Comparison of ENCODE assay signal across 30 mouse cellular contexts in genomic region chr1:162638535-162638934, GRCm38 (mm10). TPM values are rescaled to one million over a fixed set of nuclear protein-coding genes. Genes with fewer than 3 reads are reported as not detected.
DNase-seq lines count a peak whose midpoint lies in the region; ATAC-seq lines count a peak whose summit lies in the region.
"Had no signal": no experiment of that assay in that cellular context is flagged by ENCODE, and none has a peak within 500 bp of the region (broad histone marks: within the 10 kb centered on the region; RNA-seq: fewer than 3 reads in every experiment).

No protein-coding gene starts in this region.

- peak; percentile 52 for ATAC-seq in frontal cortex, adult (ENCODE audit: low TSS enrichment)
- ATAC-seq: activated CD4-positive, CD25-positive, alpha-beta regulatory T cell, adult 4 months; CD4-positive, CD25-positive, alpha-beta regulatory T cell, adult 4 months; forebrain, embryonic 14.5 days; forebrain, embryonic 16.5 days; Patski had no signal

- intact Hi-C loops in heart, postnatal 14 days (cut with DNase I), result no loop called here

- DNase-seq in frontal cortex, adult 2 months (ENCODE audit: extremely low spot score in 1 of 2, low spot score in 1 of 2), result no peak
- peak; percentile 72 for DNase-seq in heart, adult 11 months
- DNase-seq in heart, postnatal 14 days, result no peak
- DNase-seq in brain, adult 2 months (ENCODE audit: low read depth, low spot score), result peak; percentile 8
- DNase-seq: adrenal gland, adult 8-10 months; adrenal gland, postnatal 14 days; adrenal gland, postnatal 36 days; B cell, adult 2 months; cerebellum, adult 11 months; cerebellum, adult 18-20 months; cerebellum, adult 8-10 months; cerebellum, adult 9-11 months; cerebellum, postnatal 36 days; embryo, embryonic 11 days had no signal

RNA-seq across cellular contexts. Expression of gene Myoc, which starts 0.4 kb away (rescaled TPM):
- 9.8 and 11.9 TPM in 2 replicates for polyA plus RNA-seq in frontal cortex, adult 2 months (2012; rRNA removed)
- total RNA-seq in heart, postnatal 14 days (2021), result 1 to 10 TPM in 1 of 2 experiments, under 1 TPM in 1; 0.71 to 1.3 TPM
- total RNA-seq: CH12.LX; common myeloid progenitor, adult 5-6 weeks had no signal
- polyA plus RNA-seq: activated CD4-positive, CD25-positive, alpha-beta regulatory T cell, adult 4 months; CD4-positive, CD25-positive, alpha-beta regulatory T cell, adult 4 months; embryonic facial prominence, embryonic 13.5 days; erythroblast, embryonic 14.5 days; forebrain, embryonic 10.5 days; forebrain, embryonic 12.5 days; forebrain, embryonic 14.5 days; forebrain, embryonic 16.5 days; G1E; Patski had no signal

RNA-seq across cellular contexts. Expression of gene Myocos, which starts 19.5 kb away (rescaled TPM):
- polyA plus RNA-seq in frontal cortex, adult 2 months (2012; rRNA removed), result not detected in 2 replicates
- not detected for total RNA-seq in heart, postnatal 14 days (2021)
- total RNA-seq: adrenal gland, adult 18-20 months; adrenal gland, adult 8-10 months; adrenal gland, postnatal 14 days; adrenal gland, postnatal 36 days; CH12.LX; common myeloid progenitor, adult 5-6 weeks; G1E had no signal
- polyA plus RNA-seq: activated CD4-positive, CD25-positive, alpha-beta regulatory T cell, adult 4 months; CD4-positive, CD25-positive, alpha-beta regulatory T cell, adult 4 months; embryonic facial prominence, embryonic 11.5 days; embryonic facial prominence, embryonic 13.5 days; embryonic facial prominence, embryonic 15.5 days; erythroblast, embryonic 14.5 days; forebrain, embryonic 10.5 days; forebrain, embryonic 12.5 days; forebrain, embryonic 14.5 days; forebrain, embryonic 16.5 days; G1E; Patski had no signal

Comparison
In these comparisons a context has a peak if more than half of its experiments do, and no peak if none do; other contexts are left out.
1. DNase-seq: peak in heart, adult 11 months (single experiment) and brain, adult 2 months (single experiment); none in frontal cortex, adult 2 months (0 of 2) and heart, postnatal 14 days (0 of 2).